Mouse (Mus musculus): ENCODE measurements around the gene Bbof1.

GRCm38 (mm10) chr12:84366971-84367370 lies 41.9 kb upstream of the Bbof1 start:
- TF ChIP-seq POLR2A (IDR thresholded peaks at IDR 0.05; ENCODE audit: low read depth, low read length), result no peak
- TF ChIP-seq CTCF (conservative IDR thresholded peaks at IDR 0.05; ENCODE audit: insufficient read depth, insufficient read length, low read depth, low read length), result no peak

All from kidney, adult 2 months (tissue).